13 mouse cellular contexts compared by ENCODE assay signal in the genomic region with DNA sequence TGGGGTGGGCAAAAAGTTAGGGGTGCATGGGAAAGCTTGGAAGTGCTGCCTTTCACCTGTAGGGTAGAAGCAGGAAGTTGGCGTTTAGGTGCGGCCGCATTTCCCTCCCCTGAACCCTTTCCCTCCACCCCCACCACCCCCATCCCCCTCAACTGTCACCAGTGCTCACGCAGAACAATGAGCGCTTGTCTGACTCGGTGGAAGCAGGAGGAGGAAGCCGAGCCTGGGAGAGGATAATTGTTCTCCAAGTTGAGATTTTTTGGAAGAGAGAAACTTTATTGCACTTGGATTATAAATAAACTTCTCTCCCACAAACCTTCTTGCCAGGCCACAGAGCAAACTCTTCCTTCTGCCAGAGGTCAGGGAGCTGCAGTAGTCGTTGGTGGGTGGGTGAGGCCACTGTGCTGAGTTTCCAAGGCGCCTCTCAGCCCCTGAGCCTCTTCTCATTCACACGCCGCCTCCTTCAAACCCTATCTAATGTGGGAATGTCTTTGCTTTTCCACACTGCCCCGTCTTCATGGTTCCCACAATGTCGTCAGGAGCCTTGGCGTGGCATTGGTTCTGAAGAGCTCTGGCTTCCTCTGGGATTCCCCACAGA.
DNase-seq lines count a peak whose midpoint lies in the region; ATAC-seq and TF ChIP-seq lines count a peak whose summit lies in the region.
"Had no signal": no experiment of that assay in that cellular context is flagged by ENCODE, and none has a peak within 500 bp of the region (broad histone marks: within the 10 kb centered on the region; RNA-seq: fewer than 3 reads in every experiment).

No protein-coding gene starts in this region.

- intact Hi-C loops in left cerebral cortex, postnatal 10 days (cut with DNase I), result no loop called here

- H3K27me3 ChIP-seq in heart, embryonic 10.5 days (ENCODE audit: insufficient read depth, poor library complexity, severe bottlenecking), result no peaks in the 10 kb centered on the region
- H3K27me3 ChIP-seq in embryonic facial prominence, embryonic 11.5 days (ENCODE audit: control insufficient read depth, insufficient read depth, low read length), result no peaks in the 10 kb centered on the region; the same call in 1 of the 2 replicates

- H3K9ac ChIP-seq in embryonic facial prominence, embryonic 11.5 days (replicated peaks; ENCODE audit: low read length), result no peak overlapping the region
- H3K9ac ChIP-seq: hindbrain, embryonic 14.5 days; liver, postnatal 0 days had no signal

- H3K36me3 ChIP-seq in heart, embryonic 10.5 days, result no peaks in the 10 kb centered on the region
- no peaks in the 10 kb centered on the region for H3K36me3 ChIP-seq in embryonic facial prominence, embryonic 11.5 days (replicated peaks; ENCODE audit: control insufficient read depth, insufficient read depth, low read depth, low read length)

- H3K4me1 ChIP-seq in heart, embryonic 10.5 days, result peaks cover 74% of the 10 kb centered on the region
- no peaks in the 10 kb centered on the region for H3K4me1 ChIP-seq in embryonic facial prominence, embryonic 11.5 days (ENCODE audit: control insufficient read depth, insufficient read depth, low read length)

- H3K4me3 ChIP-seq in heart, embryonic 10.5 days, result no peak overlapping the region
- no peak overlapping the region for H3K4me3 ChIP-seq in layer of hippocampus, adult 2 months
- no peak overlapping the region for H3K4me3 ChIP-seq in embryonic facial prominence, embryonic 11.5 days (ENCODE audit: low read depth, low read length)

- no peak for DNase-seq in heart, embryonic 10.5 days (ENCODE audit: low spot score)
- no peak for DNase-seq in heart, adult 11 months
- no peak for DNase-seq in layer of hippocampus, adult 2 months (ENCODE audit: low spot score in 2 of 2)
- DNase-seq in layer of hippocampus, adult 8-10 months (ENCODE audit: low spot score in 2 of 2), result no peak
- DNase-seq in Muller cell, postnatal 12 days (ENCODE audit: inconsistent ontology term), result peak; percentile 46
- peak; percentile 14 for DNase-seq in embryonic facial prominence, embryonic 11.5 days (ENCODE audit: low spot score)
- DNase-seq in left cerebral cortex, postnatal 10 days (ENCODE audit: extremely low spot score in 1 of 2, low spot score in 2 of 2), result no peak
- DNase-seq in urinary bladder, postnatal 4 days (ENCODE audit: low spot score in 2 of 2), result no peak
- DNase-seq: adrenal gland, postnatal 25 days; cerebellum, adult 9-10 months; liver, postnatal 0 days had no signal

- H3K4me2 ChIP-seq in embryonic facial prominence, embryonic 11.5 days (ENCODE audit: low read depth, low read length), result no peak overlapping the region
- H3K4me2 ChIP-seq: hindbrain, embryonic 14.5 days had no signal

- 22% methylated on average over 14 of the region's 14 CpGs for WGBS in heart, embryonic 10.5 days
- 25% methylated on average over 14 of the region's 14 CpGs for WGBS in embryonic facial prominence, embryonic 11.5 days

- H3K27ac ChIP-seq in heart, embryonic 10.5 days, result peak overlapping the region; percentile 80
- H3K27ac ChIP-seq in layer of hippocampus, adult 2 months, result peak overlapping the region; percentile 62
- H3K27ac ChIP-seq in embryonic facial prominence, embryonic 11.5 days (replicated peaks; ENCODE audit: low read depth, low read length), result no peak overlapping the region; the same call in 1 of the 2 replicates
- H3K27ac ChIP-seq: hindbrain, embryonic 14.5 days had no signal

- no peak for ATAC-seq in embryonic facial prominence, embryonic 11.5 days (replicated peaks; ENCODE audit: insufficient number of reproducible peaks, low FRiP score, low TSS enrichment, low read depth)
- ATAC-seq: liver, postnatal 0 days; Patski had no signal

- H3K9me3 ChIP-seq in heart, embryonic 10.5 days, result no peaks in the 10 kb centered on the region
- no peaks in the 10 kb centered on the region for H3K9me3 ChIP-seq in embryonic facial prominence, embryonic 11.5 days (replicated peaks; ENCODE audit: control insufficient read depth, low read length)

- no peak for TF ChIP-seq CTCF in layer of hippocampus, adult 2 months (conservative IDR thresholded peaks at IDR 0.05)

Comparison
In these comparisons a context has a peak if more than half of its experiments do, and no peak if none do; other contexts are left out.
1. DNase-seq: peak in Muller cell, postnatal 12 days (single experiment) and embryonic facial prominence, embryonic 11.5 days (single experiment); none in heart, embryonic 10.5 days (single experiment), heart, adult 11 months (single experiment), layer of hippocampus, adult 2 months (0 of 2), layer of hippocampus, adult 8-10 months (0 of 2), left cerebral cortex, postnatal 10 days (0 of 2) and urinary bladder, postnatal 4 days (0 of 2).